Mouse (Mus musculus): ENCODE results near the gene Qpct. TPM values are rescaled to one million over a fixed set of nuclear protein-coding genes. Genes with fewer than 3 reads are reported as not detected.

Qpct gene
- 21.4 TPM for polyA plus RNA-seq (2015; fragmentation: Illumina TruSeq; extraction: RNeasy Lipid Tissue Mini Kit (QIAGEN cat#74804); ENCODE audit: low read depth, low replicate concordance)

GRCm38 (mm10) chr17:79051606-79052005, at the start of gene Qpct:
Gene Qpct (plus strand): TSS chr17:79051906.

GRCm38 (mm10) chr17:79020208-79020983, 31.3 kb upstream of the Qpct start, which contains the start of gene Prkd3:
Gene Prkd3 (minus strand): TSS chr17:79020816.

Other genes with a start within 250 kb of the Qpct start
- gene Heatr5b, start 216.5 kb upstream of the Qpct start, polyA plus RNA-seq (2015; fragmentation: Illumina TruSeq; extraction: RNeasy Lipid Tissue Mini Kit (QIAGEN cat#74804); ENCODE audit: low read depth, low replicate concordance) = 33.5 TPM
- 36.2 TPM for gene Gpatch11, start 216.3 kb upstream of the Qpct start, polyA plus RNA-seq (2015; fragmentation: Illumina TruSeq; extraction: RNeasy Lipid Tissue Mini Kit (QIAGEN cat#74804); ENCODE audit: low read depth, low replicate concordance)
- 3.6 TPM for gene Eif2ak2, start 169.3 kb upstream of the Qpct start, polyA plus RNA-seq (2015; fragmentation: Illumina TruSeq; extraction: RNeasy Lipid Tissue Mini Kit (QIAGEN cat#74804); ENCODE audit: low read depth, low replicate concordance)
- gene Sult6b1, start 144.9 kb upstream of the Qpct start, polyA plus RNA-seq (2015; fragmentation: Illumina TruSeq; extraction: RNeasy Lipid Tissue Mini Kit (QIAGEN cat#74804); ENCODE audit: low read depth, low replicate concordance) = 0.67 TPM
- 81.6 TPM for gene Cebpzos, start 135.4 kb upstream of the Qpct start, polyA plus RNA-seq (2015; fragmentation: Illumina TruSeq; extraction: RNeasy Lipid Tissue Mini Kit (QIAGEN cat#74804); ENCODE audit: low read depth, low replicate concordance)
- 26.5 TPM for gene Cebpz, start 114.8 kb upstream of the Qpct start, polyA plus RNA-seq (2015; fragmentation: Illumina TruSeq; extraction: RNeasy Lipid Tissue Mini Kit (QIAGEN cat#74804); ENCODE audit: low read depth, low replicate concordance)
- 72.4 TPM for gene Ndufaf7, start 114.8 kb upstream of the Qpct start, polyA plus RNA-seq (2015; fragmentation: Illumina TruSeq; extraction: RNeasy Lipid Tissue Mini Kit (QIAGEN cat#74804); ENCODE audit: low read depth, low replicate concordance)
- gene Prkd3, start 31.1 kb upstream of the Qpct start, polyA plus RNA-seq (2015; fragmentation: Illumina TruSeq; extraction: RNeasy Lipid Tissue Mini Kit (QIAGEN cat#74804); ENCODE audit: low read depth, low replicate concordance) = 12.8 TPM

Measured in brain, adult 10 weeks (tissue).